Mouse (Mus musculus) cerebellum, adult 8-10 months (tissue): ENCODE measurements around the gene 1700029I15Rik.
A peak's percentile ranks its signal among the peaks of the same experiment; 100 is the strongest.

Source experiments
- DNase-seq: peaks from one replicate; pipeline ENCODE4 v3.0.0; 2022

The 1700029I15Rik gene

GRCm38 (mm10) chr2:92381901-92382588, at the start of gene 1700029I15Rik:
Gene 1700029I15Rik (plus strand): TSS chr2:92382538.
- no peak for DNase-seq

- no peak for DNase-seq
These were observed 39.9 kb upstream of the 1700029I15Rik start for GRCm38 (mm10) chr2:92342418-92342817.

GRCm38 (mm10) chr2:92347191-92347590, 35.1 kb upstream of the 1700029I15Rik start:
- DNase-seq, result no peak

GRCm38 (mm10) chr2:92349589-92350425, 32.5 kb upstream of the 1700029I15Rik start:
- DNase-seq, result no peak

GRCm38 (mm10) chr2:92350686-92351085, 31.7 kb upstream of the 1700029I15Rik start:
- no peak for DNase-seq

- no peak for DNase-seq
These were observed 28.9 kb upstream of the 1700029I15Rik start for GRCm38 (mm10) chr2:92353402-92353801.

- no peak for DNase-seq
These were observed 28.1 kb upstream of the 1700029I15Rik start for GRCm38 (mm10) chr2:92354224-92354623.

GRCm38 (mm10) chr2:92359301-92359700, 23.0 kb upstream of the 1700029I15Rik start:
- DNase-seq, result no peak

GRCm38 (mm10) chr2:92360186-92360823, 22.0 kb upstream of the 1700029I15Rik start:
- DNase-seq, result peak; percentile 27

GRCm38 (mm10) chr2:92360893-92361292, 21.4 kb upstream of the 1700029I15Rik start:
- DNase-seq, result no peak

- no peak for DNase-seq
These were observed 20.5 kb upstream of the 1700029I15Rik start for GRCm38 (mm10) chr2:92361795-92362194.

GRCm38 (mm10) chr2:92362571-92363228, 19.6 kb upstream of the 1700029I15Rik start:
- no peak for DNase-seq

- no peak for DNase-seq
These were observed 18.3 kb upstream of the 1700029I15Rik start for GRCm38 (mm10) chr2:92364086-92364485.

- no peak for DNase-seq
These were observed 16.8 kb upstream of the 1700029I15Rik start for GRCm38 (mm10) chr2:92365568-92365967.

GRCm38 (mm10) chr2:92367383-92368029, 14.8 kb upstream of the 1700029I15Rik start:
- DNase-seq, result no peak

GRCm38 (mm10) chr2:92370375-92370774, 12.0 kb upstream of the 1700029I15Rik start:
- DNase-seq, result peak; percentile 29

- DNase-seq, result peak; percentile 34
These were observed 11.2 kb upstream of the 1700029I15Rik start for GRCm38 (mm10) chr2:92370821-92371805.

- no peak for DNase-seq
These were observed 10.2 kb upstream of the 1700029I15Rik start for GRCm38 (mm10) chr2:92371971-92372690.

GRCm38 (mm10) chr2:92372767-92373436, 9.4 kb upstream of the 1700029I15Rik start:
- peak; percentile 42 for DNase-seq

GRCm38 (mm10) chr2:92373437-92373813, 8.9 kb upstream of the 1700029I15Rik start:
- no peak for DNase-seq
